Mouse (Mus musculus) kidney, postnatal 4 days (tissue): ENCODE data around the gene Yap1.

Experiments
- DNase-seq, 2 experiments: peaks; one replicate each; pipeline ENCODE4 v3.0.0; 2021; ENCODE audit warnings: mixed read lengths in 2 of 2

The Yap1 gene

GRCm38 (mm10) chr9:8004370-8004991 is at the start of gene Yap1:
TSS of gene Yap1 (minus strand) at chr9:8004596.
- peak; percentile 94 to 97 for DNase-seq

DNA sequence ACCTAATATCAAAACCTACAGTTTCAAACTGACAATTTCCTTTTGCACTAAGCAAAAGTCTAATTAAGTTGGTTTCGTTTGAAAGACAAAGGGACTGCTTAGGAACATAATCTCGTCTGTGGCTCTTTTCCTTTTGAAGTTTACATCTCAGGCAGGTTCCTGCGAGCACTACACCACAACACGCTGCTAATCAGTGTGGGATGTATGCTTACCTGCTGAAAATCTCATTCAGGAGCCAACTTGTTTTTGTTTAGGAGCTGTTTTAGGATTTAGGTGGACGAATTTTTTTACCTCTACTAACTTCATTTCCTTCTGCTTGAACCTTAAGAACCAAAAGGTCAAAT is 38.6 kb upstream of the Yap1 start:
- no peak for DNase-seq

- peak; percentile 98 to 99 for DNase-seq
These were observed 38.1 kb upstream of the Yap1 start, which contains the start of gene Cfap300 for GRCm38 (mm10) chr9:8042338-8043043. TSS of gene Cfap300 (minus strand) at chr9:8042823.

GRCm38 (mm10) chr9:8035546-8035945 is 31.1 kb upstream of the Yap1 start:
- DNase-seq: peak; percentile 39 to 47

DNA sequence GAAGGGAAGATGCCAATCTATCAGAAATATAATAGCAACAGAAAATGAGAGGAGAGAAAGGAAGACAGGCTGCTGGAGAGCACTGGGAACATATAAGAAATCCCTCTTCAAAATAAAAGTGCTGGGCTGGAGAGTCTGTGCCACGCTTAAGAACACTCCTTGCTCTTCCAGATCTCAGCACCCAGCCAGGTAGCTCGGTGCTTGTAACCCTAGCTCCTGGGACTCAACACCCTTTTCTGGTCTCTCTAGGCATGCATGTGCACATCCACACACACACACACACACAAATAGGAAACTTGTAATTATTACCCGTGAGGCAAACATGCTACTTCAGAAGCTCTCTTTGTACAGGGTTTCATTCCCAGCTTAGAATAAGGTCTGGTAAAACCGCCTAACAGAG is 30.7 kb upstream of the Yap1 start:
- DNase-seq: no peak

GRCm38 (mm10) chr9:8034143-8034542 is 29.7 kb upstream of the Yap1 start:
- DNase-seq: no peak

- no peak for DNase-seq
These were observed 28.5 kb upstream of the Yap1 start for GRCm38 (mm10) chr9:8032847-8033246.

DNA sequence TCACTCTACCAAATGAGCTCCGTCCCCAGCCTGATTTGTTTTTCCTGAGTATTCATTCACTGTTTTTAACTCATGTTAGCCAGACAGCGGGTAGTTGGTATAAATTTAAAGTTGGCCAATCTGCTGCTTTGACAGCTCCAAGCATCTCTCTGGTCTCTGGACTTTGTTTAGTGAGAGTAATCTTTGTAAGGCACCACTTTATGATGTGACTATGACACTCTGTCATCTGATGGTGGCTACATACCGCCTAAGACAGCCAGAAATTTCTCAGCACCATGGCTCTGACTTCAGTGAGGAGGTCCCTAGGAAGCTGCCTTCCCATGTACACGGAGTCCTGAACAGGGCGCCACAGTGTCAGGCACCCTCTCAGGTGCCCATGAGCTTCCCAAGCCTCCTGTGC is 14.2 kb upstream of the Yap1 start:
- DNase-seq: no peak

DNA sequence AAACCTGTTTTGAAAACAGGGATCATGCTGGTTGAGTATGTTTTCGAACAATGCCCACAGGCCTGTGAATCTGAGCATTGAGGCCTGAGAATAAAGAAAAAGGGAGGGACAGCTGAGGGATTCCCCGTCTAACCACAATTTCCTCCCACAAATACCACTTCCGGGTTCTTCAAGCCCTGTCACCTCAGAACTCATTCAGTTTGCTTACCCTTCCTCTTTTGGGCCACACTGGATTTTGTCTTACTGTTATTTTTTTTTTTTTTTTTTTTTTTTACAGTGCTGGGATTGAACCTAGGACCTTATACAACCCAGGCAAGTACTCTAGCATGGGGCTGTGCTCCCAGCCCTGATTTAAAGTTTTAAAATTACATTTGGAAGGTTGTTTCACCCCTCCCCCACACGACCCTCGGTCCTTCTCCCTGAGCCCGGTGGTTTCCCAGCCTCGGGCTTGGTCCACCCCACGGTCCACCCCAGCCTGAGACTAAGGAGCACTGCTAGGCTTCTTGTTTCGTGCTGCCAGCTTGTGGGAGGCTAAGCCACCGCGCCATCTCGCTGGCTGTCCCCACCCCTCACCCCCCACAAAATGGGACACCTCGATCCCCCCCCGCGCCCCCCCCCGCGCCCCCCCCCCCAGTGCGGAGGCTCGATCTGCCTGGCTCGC is 13.0 kb upstream of the Yap1 start:
- DNase-seq: peak; percentile 18 to 27

GRCm38 (mm10) chr9:8003301-8004271 is 810 bp downstream of the Yap1 start:
- peak; percentile 77 to 87 for DNase-seq

GRCm38 (mm10) chr9:8002806-8003205 is 1.6 kb downstream of the Yap1 start:
- peak; percentile 57 to 66 for DNase-seq

- peak; percentile 9 to 15 for DNase-seq
These were observed 3.0 kb downstream of the Yap1 start for GRCm38 (mm10) chr9:8001352-8001751.

DNA sequence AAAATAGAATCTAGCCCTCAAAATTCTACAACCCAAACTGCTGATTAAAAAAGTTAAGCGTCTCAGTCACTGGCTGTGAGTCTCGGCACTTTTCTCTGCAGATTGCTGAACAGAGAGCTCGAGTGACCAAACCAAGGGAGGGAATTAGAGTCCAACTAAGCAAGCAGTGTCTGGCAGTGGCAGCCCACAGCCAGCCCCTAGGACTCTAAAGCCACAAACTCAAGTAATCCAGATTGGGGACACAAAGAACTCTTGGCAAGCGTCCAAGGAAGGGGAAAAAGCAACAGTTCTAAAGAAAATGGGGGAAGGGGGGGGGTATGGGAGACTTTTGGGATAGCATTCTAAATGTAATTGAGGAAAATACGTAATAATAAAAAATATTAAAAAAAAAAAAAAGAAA is 10.1 kb downstream of the Yap1 start:
- DNase-seq: no peak

DNA sequence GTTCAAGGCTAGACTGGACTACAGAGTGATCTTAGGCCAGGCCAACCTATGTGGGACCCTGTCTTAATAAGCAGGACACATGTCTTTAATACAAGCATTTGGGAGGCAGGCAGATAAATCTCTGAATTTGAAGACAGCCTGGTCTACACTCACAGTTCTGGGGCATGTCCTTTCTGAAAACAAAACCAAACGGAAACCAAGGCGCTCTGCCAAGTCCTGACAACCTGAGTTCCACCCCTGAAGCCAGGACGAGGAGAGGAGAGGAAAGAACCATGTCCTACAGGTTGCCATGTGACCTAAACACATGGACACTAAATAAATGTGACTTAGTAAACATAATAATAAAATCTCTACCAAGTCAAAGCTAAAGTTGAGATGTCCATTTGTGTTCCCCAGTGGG is 11.7 kb downstream of the Yap1 start:
- DNase-seq: no peak

DNA sequence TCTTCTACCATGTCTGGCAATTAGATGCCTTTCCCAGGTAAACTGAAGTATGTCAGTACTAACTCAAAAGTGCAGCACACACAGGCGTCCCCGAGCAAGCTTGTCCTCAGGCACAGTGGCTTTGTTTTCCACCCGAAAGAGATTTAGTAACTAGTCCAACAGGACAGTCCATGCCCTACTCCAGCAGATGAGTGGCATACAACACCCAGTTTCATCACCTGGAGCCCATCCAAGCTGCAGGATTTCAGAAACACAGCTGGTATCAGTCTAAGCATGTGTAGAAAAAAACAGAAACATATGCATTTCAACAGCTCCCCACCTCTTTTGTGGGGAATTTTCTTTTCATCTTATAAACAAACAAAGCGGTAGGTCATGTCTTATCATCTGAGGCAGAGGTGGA is 13.5 kb downstream of the Yap1 start:
- no peak for DNase-seq

- no peak for DNase-seq
These were observed 17.3 kb downstream of the Yap1 start for GRCm38 (mm10) chr9:7987119-7987518.

GRCm38 (mm10) chr9:7984287-7984686 is 20.1 kb downstream of the Yap1 start:
- DNase-seq: no peak

DNA sequence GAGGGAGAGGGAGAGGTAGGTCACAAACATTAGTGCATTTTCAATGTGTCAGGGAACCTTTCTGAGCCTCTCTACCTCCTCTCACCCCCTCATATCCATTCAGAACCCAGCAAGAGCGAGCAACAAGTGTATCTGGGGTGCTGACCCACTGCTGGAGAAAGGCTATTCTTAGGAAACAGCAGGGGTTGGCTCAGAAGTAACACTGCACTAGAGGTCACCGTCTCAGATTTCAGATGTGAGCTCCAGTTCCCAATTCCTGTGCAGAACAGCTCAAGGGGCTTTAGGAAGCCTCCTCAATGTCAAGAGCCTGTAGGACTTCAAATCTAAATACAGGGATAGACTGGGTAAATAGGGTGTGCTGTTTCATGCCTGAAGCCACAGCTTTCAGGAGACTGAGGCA is 20.7 kb downstream of the Yap1 start:
- DNase-seq: no peak

- no peak for DNase-seq
These were observed 24.2 kb downstream of the Yap1 start for GRCm38 (mm10) chr9:7980162-7980561.

- DNase-seq: no peak
These were observed 25.1 kb downstream of the Yap1 start for GRCm38 (mm10) chr9:7979153-7979916.

DNA sequence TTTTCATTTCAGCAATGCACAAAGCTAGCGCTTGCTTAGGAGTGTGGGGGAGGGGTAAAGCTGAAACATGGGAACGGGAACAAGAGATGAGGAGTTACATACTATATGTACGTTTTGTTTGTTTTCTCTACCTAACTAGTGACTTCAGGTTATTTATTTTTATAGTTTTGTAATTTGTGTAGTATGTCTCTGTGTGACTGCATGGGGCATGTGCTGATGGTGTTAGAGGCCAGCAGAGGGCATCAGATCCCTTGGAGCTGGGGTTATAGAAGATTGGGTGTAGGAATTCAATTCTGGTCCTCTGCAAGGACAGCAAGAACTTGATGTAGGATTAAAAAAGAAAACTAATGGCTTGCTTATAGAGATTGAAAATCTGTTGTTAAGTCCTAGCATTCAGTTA is 25.9 kb downstream of the Yap1 start:
- no peak for DNase-seq

DNA sequence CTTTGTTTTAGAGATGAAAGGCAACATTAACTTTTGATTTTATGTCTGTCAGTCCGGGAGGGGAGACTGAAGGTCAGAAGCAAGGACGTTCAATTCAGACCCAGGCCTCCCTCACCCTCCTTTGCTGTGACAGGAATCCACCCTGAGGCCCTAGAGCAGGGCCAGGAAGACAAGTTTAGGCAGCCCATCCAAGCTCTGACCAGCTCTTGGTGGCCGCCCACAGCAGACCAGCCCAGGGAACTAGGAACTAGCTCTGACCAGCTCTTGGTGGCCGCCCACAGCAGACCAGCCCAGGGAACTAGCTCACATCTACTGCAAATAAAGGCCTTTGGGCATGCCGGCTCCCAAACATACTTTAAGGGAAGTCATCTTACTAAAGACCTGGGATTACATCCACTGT is 26.8 kb downstream of the Yap1 start:
- peak; percentile 11 to 15 for DNase-seq
